Mouse (Mus musculus) ovary, postnatal 14 days (tissue): ENCODE results near the gene Bcl6b.

Experiments
- DNase-seq: peaks from one replicate; pipeline ENCODE4 v3.0.0; 2022; ENCODE audit warnings: low spot score

Bcl6b gene

GRCm38 (mm10) chr11:70229260-70230010 lies at the start of gene Bcl6b:
Bcl6b (minus strand) TSS chr11:70229798.
- DNase-seq = no peak

- no peak for DNase-seq
Measured at GRCm38 (mm10) chr11:70278961-70279360, 49.4 kb upstream of the Bcl6b start.

- DNase-seq = no peak
Measured at GRCm38 (mm10) chr11:70271641-70272040, 42.0 kb upstream of the Bcl6b start.

GRCm38 (mm10) chr11:70266405-70266804 lies 36.8 kb upstream of the Bcl6b start:
- DNase-seq = no peak

GRCm38 (mm10) chr11:70265819-70266218 lies 36.2 kb upstream of the Bcl6b start:
- DNase-seq = no peak

- DNase-seq = no peak
Measured at GRCm38 (mm10) chr11:70265252-70265651, 35.7 kb upstream of the Bcl6b start.

GRCm38 (mm10) chr11:70259035-70259434 lies 29.4 kb upstream of the Bcl6b start:
- no peak for DNase-seq

GRCm38 (mm10) chr11:70254931-70255531 lies 25.4 kb upstream of the Bcl6b start, which contains the start of gene Alox12:
Alox12 (minus strand) TSS chr11:70255353.
- DNase-seq = no peak

GRCm38 (mm10) chr11:70254337-70254736 lies 24.7 kb upstream of the Bcl6b start:
- DNase-seq = no peak

GRCm38 (mm10) chr11:70251853-70252252 lies 22.3 kb upstream of the Bcl6b start:
- DNase-seq = no peak

GRCm38 (mm10) chr11:70250150-70250549 lies 20.6 kb upstream of the Bcl6b start:
- DNase-seq = no peak

GRCm38 (mm10) chr11:70247136-70247845 lies 17.7 kb upstream of the Bcl6b start:
- peak; percentile 76 for DNase-seq

- DNase-seq = no peak
Measured at GRCm38 (mm10) chr11:70242591-70242990, 13.0 kb upstream of the Bcl6b start.

- peak; percentile 61 for DNase-seq
Measured at GRCm38 (mm10) chr11:70239541-70240279, 10.1 kb upstream of the Bcl6b start, which contains the start of the genes Gm21988 and Rnasek. Gm21988 (minus strand) TSS chr11:70239830. Rnasek (minus strand) TSS chr11:70239842.

GRCm38 (mm10) chr11:70238591-70239440 lies 9.2 kb upstream of the Bcl6b start:
- no peak for DNase-seq

- DNase-seq = peak; percentile 96
Measured at GRCm38 (mm10) chr11:70237457-70238167, 8.0 kb upstream of the Bcl6b start, which contains the start of gene 0610010K14Rik. 0610010K14Rik (minus strand) TSS chr11:70237914.

GRCm38 (mm10) chr11:70236717-70237116 lies 7.1 kb upstream of the Bcl6b start:
- no peak for DNase-seq

- DNase-seq = no peak
Measured at GRCm38 (mm10) chr11:70235254-70235900, 5.8 kb upstream of the Bcl6b start.

- DNase-seq = no peak
Measured at GRCm38 (mm10) chr11:70234497-70234896, 4.9 kb upstream of the Bcl6b start.

GRCm38 (mm10) chr11:70234037-70234436 lies 4.4 kb upstream of the Bcl6b start:
- DNase-seq = no peak
